Mouse (Mus musculus): ENCODE measurements around the gene Zfp819. TPM values are rescaled to one million over a fixed set of nuclear protein-coding genes. Genes with fewer than 3 reads are reported as not detected.
A peak's percentile ranks its signal among the peaks of the same experiment; 100 is the strongest.
"Not testable (repeated sequence)": the region's sequence is repeated elsewhere in the genome, so short reads cannot be mapped to it uniquely, and the experiment has no call there.

Zfp819 gene
- total RNA-seq, 1 experiment from 2014 or later = not detected

DNA sequence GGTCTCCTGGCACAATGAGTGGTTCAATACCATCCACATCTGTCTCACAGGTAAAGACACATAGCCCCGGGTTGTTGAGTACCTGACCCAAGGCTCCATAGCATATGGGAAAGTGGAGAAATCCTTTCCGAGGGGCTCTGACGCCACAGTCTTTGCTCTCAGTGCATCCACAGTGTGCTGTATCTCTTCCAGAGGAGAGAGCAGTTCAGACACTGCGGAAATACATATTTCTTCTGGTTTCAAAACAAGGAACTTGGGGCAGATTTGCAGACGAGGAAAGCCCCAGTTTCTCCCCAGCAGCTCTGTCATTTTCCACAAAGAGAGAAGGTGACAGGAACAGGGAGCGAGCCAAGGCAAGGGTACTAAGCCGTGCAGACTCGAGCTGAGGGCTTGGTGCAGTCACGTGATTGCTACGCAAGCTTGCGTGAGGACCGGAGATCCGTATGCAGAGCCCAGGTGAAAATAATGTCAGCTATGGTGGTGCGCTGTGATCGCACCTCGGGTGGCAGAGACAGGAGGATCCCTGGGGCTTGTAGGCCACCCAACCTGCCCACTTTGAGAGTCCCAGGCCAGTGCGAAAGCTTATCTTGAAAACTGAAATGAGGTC is 36.2 kb downstream of the Zfp819 start:
- DNase-seq = no peak

DNA sequence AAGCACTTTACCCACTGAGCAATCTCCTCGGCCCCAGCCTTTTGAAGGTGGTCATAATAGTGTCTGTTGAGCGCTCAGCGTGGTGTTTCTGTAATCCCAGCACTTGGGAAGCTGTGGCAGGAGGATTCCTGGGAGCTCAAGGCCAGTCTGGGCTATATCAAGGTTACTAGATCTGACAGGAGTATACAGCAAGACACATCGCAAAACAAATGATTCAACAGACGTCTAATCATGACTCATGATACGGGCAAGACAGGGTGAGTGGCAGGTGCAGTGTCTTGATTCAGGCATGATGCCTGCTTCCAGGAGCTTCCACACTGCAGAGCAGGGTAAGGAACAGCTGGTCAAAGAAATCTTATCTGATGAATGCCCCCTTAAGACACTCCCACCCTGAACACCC is 45.7 kb downstream of the Zfp819 start:
- DNase-seq = no peak

DNA sequence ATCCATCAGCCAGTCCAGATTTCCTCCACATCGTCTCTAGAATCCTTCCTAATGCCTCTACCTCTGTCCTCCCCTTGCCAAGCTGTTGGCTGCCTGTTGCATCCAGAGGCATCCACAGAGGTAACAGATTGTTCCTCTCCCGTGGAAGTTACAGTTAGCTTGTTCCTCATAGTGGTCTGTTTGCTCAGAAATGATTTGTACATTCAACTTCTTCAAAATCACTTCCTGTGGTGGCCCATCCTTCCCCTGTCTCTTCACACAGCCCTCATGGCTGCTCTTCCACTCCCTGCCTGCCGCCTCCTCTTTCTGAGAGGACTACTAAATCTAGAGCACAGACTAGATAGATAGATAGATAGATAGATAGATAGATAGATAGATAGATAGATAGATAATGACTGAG is 47.5 kb downstream of the Zfp819 start:
- no peak for DNase-seq

DNA sequence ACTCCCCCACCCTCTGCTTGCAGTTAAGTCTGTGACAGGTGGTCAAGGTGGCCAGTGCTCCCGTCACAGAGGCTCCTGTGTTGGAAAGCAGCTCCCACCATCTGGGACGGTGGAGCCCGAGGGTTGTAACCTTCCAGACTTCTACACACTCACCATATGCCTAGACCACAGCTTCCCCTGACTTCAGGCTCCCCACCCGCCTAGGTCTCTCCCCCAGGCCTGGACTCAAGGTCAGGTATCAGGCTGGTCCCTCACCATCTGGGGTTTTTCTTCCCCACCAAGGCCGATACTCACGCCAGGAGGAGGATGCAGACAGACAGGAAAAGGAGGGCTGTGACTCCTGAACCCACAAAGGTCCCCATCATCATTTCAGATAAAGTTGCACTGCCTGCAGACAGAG is 49.3 kb downstream of the Zfp819 start:
- no peak for DNase-seq

DNA sequence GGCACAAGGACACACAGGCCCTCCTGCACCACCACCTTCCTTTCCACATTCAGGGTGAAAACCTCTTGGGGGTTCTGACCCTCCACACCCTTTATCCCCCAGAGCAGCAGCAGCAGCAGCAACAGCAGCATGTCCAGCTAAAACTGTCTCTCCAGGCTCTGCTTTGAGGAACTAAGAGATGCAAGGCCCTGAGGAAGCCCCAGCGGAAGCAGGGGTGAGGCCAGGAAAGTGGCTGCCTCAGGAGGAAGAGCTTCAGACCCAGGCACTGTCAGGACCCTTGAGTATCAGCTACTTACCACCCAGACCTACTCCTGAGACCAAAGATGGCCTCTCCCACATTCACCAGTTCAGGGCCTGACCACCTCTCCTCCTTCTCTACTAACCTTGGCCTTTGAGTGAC is 53.0 kb downstream of the Zfp819 start, which contains the start of gene Siglece:
Siglece (minus strand) TSS at position 160 of the 400 bp plus-strand sequence.
- no peak for DNase-seq

DNA sequence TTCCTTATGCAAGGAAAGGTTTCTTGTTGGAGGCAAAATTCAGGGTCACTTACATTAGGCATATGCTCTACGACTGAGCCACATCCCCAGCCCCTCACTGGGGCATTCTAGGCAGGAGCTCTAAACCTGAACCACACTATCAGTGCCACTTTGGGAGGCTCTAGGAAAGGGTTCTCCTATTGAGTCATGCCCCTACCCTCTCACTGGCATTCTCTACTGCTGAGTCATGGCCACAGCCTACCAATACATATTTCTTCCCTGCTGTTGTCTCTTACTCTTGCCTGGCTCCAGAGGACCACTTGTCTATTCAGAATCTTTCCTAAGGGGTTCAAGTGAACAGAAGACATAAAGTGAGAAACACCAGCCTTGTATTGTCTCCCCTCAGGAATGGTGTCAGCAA is 55.8 kb downstream of the Zfp819 start:
- DNase-seq = peak; percentile 25

DNA sequence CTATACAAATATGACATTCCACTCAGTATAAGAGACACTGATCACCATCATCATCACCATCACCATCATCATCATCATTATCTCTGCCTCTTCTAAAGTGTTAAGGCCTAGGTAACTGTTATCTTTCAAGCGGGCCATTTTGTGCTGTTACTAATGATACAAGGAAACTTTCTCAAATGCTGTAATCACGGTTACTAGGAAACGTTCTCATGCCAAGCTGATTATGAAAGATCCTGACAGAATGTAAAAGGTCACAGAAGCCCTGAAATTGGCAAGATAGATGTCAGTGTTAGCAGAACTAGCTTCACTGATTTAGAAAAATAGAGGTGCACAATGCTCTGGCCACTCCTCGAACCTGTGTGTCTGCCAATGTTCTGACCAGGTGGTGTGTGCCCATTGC is 60.3 kb downstream of the Zfp819 start:
- not testable (repeated sequence) for DNase-seq

Other genes starting within 250 kb of the Zfp819 start
- 0.09 and 1.00 TPM in 2 replicates for gene Siglecg, start 199.0 kb upstream of the Zfp819 start, total RNA-seq (2021)
- not detected in 2 replicates for gene Lim2, start 179.5 kb upstream of the Zfp819 start, total RNA-seq (2021)
- gene Nkg7, start 170.1 kb upstream of the Zfp819 start, total RNA-seq (2021) = 0.46 TPM in 1 of 2 replicates, not detected in the other
- gene Cldnd2, start 166.4 kb upstream of the Zfp819 start, total RNA-seq (2021) = not detected in 2 replicates
- 373 and 390 TPM in 2 replicates for gene Etfb, start 163.1 kb upstream of the Zfp819 start, total RNA-seq (2021)
- gene Gm45233, start 163.0 kb upstream of the Zfp819 start, total RNA-seq (2021) = 1.5 TPM in 1 of 2 replicates, not detected in the other
- gene Vsig10l, start 144.0 kb upstream of the Zfp819 start, total RNA-seq (2021) = 3.6 and 4.6 TPM in 2 replicates
- 1.3 and 2.1 TPM in 2 replicates for gene Iglon5, start 117.1 kb upstream of the Zfp819 start, total RNA-seq (2021)
- not detected in 2 replicates for gene 4931406B18Rik, start 101.2 kb upstream of the Zfp819 start, total RNA-seq (2021)
- 1.2 and 2.4 TPM in 2 replicates for gene Cd33, start 62.7 kb upstream of the Zfp819 start, total RNA-seq (2021)
- 2.8 and 3.1 TPM in 2 replicates for gene Zfp658, start 44.9 kb upstream of the Zfp819 start, total RNA-seq (2021)
- gene Zfp719, start 27.6 kb upstream of the Zfp819 start, total RNA-seq (2021) = 16.2 and 17.5 TPM in 2 replicates
- gene Ceacam18, start 27.5 kb downstream of the Zfp819 start, total RNA-seq (2021) = not detected in 2 replicates
- gene Siglece, start 53.0 kb downstream of the Zfp819 start, total RNA-seq (2021) = 1.9 and 2.1 TPM in 2 replicates
- 11.1 and 13.4 TPM in 2 replicates for gene Ctu1, start 64.8 kb downstream of the Zfp819 start, total RNA-seq (2021)
- not detected in 2 replicates for gene Klk14, start 83.2 kb downstream of the Zfp819 start, total RNA-seq (2021)
- gene Klk13, start 105.4 kb downstream of the Zfp819 start, total RNA-seq (2021) = not detected in 2 replicates
- gene Klk12, start 161.7 kb downstream of the Zfp819 start, total RNA-seq (2021) = not detected in 2 replicates
- gene Klk11, start 167.4 kb downstream of the Zfp819 start, total RNA-seq (2021) = not detected in 2 replicates
- gene Klk10, start 173.9 kb downstream of the Zfp819 start, total RNA-seq (2021) = not detected in 2 replicates
- not detected in 2 replicates for gene Klk9, start 184.7 kb downstream of the Zfp819 start, total RNA-seq (2021)
- gene Klk8, start 190.4 kb downstream of the Zfp819 start, total RNA-seq (2021) = 2.7 and 3.5 TPM in 2 replicates
- gene Klk7, start 204.1 kb downstream of the Zfp819 start, total RNA-seq (2021) = not detected in 2 replicates
- not detected in 2 replicates for gene Klk6, start 217.3 kb downstream of the Zfp819 start, total RNA-seq (2021)
- not detected in 2 replicates for gene Klk5, start 234.8 kb downstream of the Zfp819 start, total RNA-seq (2021)

Measured in adrenal gland, postnatal 25 days (tissue).